Mouse (Mus musculus) liver, adult 2 months (tissue): ENCODE measurements at regions not wholly inside any gene's neighbourhood (a gene's known extent, or its start where the extent isn't known, plus 50 kb on each side); places are given as distances from the start of the nearest gene placed in this dataset.

Experiments
- DNase-seq: peaks from one replicate; pipeline ENCODE4 v3.0.0-alpha.2; 2011; ENCODE audit warnings: low read depth, low spot score; ENCODE audit errors: extremely low read depth
- H3K27ac ChIP-seq: fragments of 200-500 bp; replicated peaks from 2 replicates; pipeline ENCODE4 v1.5.1; 2012; ENCODE audit warnings: low read depth, mild to moderate bottlenecking, control low read depth, inconsistent platforms, low read length; ENCODE audit not compliant: insufficient read depth
- H3K27me3 ChIP-seq: fragments of 200-500 bp; 2 replicates; pipeline ENCODE4 v1.6.1; 2012; ENCODE audit warnings: mild to moderate bottlenecking, moderate library complexity, low read length, inconsistent platforms; ENCODE audit not compliant: control insufficient read depth, insufficient read depth
- H3K36me3 ChIP-seq: fragments of 200-500 bp; 2 replicates; pipeline ENCODE4 v1.6.1; 2012; ENCODE audit warnings: low read length, inconsistent platforms; ENCODE audit not compliant: control insufficient read depth, insufficient read depth
- H3K4me1 ChIP-seq: fragments of 200-500 bp; 2 replicates; pipeline ENCODE4 v1.6.1; 2011; ENCODE audit warnings: low read length; ENCODE audit not compliant: control insufficient read depth, insufficient read depth
- H3K4me3 ChIP-seq: fragments of 200-500 bp; 2 replicates; pipeline ENCODE4 v1.5.1; 2011; ENCODE audit warnings: low read depth, mild to moderate bottlenecking, control low read depth, low read length, moderate library complexity; ENCODE audit not compliant: insufficient read depth
- H3K79me2 ChIP-seq: fragments of 200-500 bp; 2 replicates; pipeline ENCODE4 v1.6.1; 2012; ENCODE audit warnings: inconsistent platforms, mild to moderate bottlenecking, low read length, moderate library complexity; ENCODE audit not compliant: control insufficient read depth, insufficient read depth
- H3K9ac ChIP-seq: fragments of 200-500 bp; 2 replicates; pipeline ENCODE4 v1.6.1; 2012; ENCODE audit warnings: low read depth, mild to moderate bottlenecking, control low read depth, inconsistent platforms, low read length
- CTCF ChIP-seq: fragments of 200-500 bp; IDR thresholded peaks from 2 replicates; pipeline ENCODE4 v1.5.1; 2011; ENCODE audit warnings: low read depth, low read length, control low read depth
- POLR2A ChIP-seq: fragments of 200-500 bp; IDR thresholded peaks from 2 replicates; pipeline ENCODE4 v1.6.1; 2011; ENCODE audit warnings: low read length, control low read depth; ENCODE audit not compliant: insufficient read depth; ENCODE audit errors: extremely low read depth
- WGBS: fragments of 180-500 bp; shearing (Covaris S2); methylation state at CpG from one replicate; pipeline ENCODE4 v1.1.7; 2018; 5-methylcytosine and 5-hydroxymethylcytosine counted together

DNA sequence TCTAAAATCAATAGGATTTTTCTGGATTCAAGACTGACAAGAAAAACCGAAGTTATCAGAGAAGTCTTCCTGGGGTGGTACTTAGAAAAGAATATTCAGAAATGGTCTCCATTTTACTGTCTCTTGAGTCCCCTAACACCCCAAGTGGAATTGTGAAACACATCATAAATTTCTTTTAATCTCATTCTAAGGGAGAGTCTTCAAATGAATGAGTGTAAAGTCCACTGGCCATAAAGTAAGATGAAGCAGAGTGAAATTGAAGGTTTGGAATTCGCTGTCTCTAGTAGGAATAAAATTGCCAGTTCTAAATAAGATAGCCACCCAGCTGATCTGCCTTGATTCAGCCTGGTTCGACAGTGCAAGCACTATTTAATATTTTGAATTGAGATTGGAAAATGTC lies 350.0 kb downstream of the Slc16a7 start:
- H3K4me3 ChIP-seq, result no peak overlapping the region
- 81% methylated on average over 3 of the region's 3 CpGs for WGBS
- no peak overlapping the region for H3K27ac ChIP-seq
- TF ChIP-seq POLR2A (no peak), CTCF (no peak)
- H3K36me3 ChIP-seq, result no peaks in the 10 kb centered on the region
- H3K4me1 ChIP-seq, result no peaks in the 10 kb centered on the region
- no peak for DNase-seq
- H3K9ac ChIP-seq, result no peak overlapping the region
- no peaks in the 10 kb centered on the region for H3K27me3 ChIP-seq
- no peaks in the 10 kb centered on the region for H3K79me2 ChIP-seq

DNA sequence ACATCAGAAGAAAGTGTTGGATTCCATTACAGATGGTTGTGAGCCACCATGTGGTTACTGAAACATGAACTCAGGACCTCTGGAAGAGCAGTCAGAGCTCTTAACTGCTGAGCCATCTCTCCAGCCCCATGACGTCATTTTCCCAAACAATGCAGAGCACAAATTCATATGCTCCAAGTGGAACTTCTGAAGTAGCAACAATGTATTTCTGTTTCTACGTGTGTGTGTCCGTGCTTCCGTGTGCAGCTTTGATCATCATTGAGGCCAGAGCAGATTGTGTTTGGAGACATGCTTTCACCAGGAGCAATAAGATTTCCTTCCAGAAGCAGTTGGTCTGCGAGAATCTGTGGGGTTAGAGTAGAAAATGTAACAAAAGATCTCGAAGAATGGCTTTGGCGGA lies 353.6 kb downstream of the Slc16a7 start:
- Histone ChIP-seq H3K27me3 (no peaks in the 10 kb centered on the region), H3K4me3 (no peak overlapping the region), H3K36me3 (no peaks in the 10 kb centered on the region), H3K79me2 (no peaks in the 10 kb centered on the region), H3K4me1 (no peaks in the 10 kb centered on the region), H3K9ac (no peak overlapping the region), H3K27ac (no peak overlapping the region)
- no peak for DNase-seq
- TF ChIP-seq POLR2A (no peak), CTCF (no peak)
- 87% methylated on average over 7 of the region's 7 CpGs for WGBS

DNA sequence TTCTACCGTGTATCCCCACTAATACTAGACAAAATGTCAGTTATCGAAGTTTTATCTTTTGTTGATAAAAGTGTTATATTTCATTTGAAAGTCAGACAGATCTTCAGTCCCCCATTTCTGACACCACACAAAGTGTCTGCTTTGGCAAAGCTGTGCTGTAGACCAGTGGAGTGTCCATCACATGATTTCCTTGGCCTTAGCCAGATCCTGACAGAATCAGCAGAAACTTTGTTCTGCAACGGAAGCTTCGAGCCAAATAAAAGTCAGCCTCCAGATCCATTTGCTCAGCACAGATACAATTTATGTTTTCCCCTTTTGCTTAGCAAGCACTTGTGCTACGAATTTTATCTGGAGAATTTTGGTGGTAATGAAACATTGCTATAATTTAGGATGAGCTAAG lies 360.9 kb downstream of the Slc16a7 start:
- TF ChIP-seq POLR2A, result no peak
- TF ChIP-seq CTCF, result no peak
- WGBS, result 71% methylated on average over 5 of the region's 5 CpGs

DNA sequence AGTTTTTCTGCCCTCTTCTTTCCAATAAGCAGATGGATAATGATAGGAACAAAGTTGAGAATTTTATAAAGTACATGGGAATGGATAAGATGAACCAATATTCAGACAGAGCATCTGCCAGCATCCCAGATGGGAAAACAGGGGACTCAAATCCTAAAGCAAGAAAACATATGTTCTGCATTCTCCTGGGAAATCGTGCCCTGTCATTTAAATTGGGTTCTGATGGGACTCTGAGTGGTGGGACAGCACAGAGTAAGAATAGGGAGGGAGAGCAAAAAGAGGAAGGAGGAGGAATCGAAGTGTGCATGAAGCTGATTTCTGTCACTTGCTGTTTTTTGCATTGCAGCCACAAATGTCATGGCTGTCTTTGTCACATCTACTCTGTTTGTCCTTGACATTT lies 362.4 kb downstream of the Slc16a7 start:
- Histone ChIP-seq H3K79me2 (no peaks in the 10 kb centered on the region), H3K4me1 (no peaks in the 10 kb centered on the region), H3K27me3 (no peaks in the 10 kb centered on the region), H3K9ac (no peak overlapping the region), H3K4me3 (no peak overlapping the region), H3K27ac (no peak overlapping the region), H3K36me3 (no peaks in the 10 kb centered on the region)
- DNase-seq, result no peak
- TF ChIP-seq POLR2A, result no peak
- TF ChIP-seq CTCF, result no peak
- 67% methylated on average over 2 of the region's 2 CpGs for WGBS

More for the DNA sequence above, 360.9 kb downstream of the Slc16a7 start:
- no peaks in the 10 kb centered on the region for H3K27me3 ChIP-seq
- no peak for DNase-seq
- H3K4me3 ChIP-seq, result no peak overlapping the region
- no peaks in the 10 kb centered on the region for H3K79me2 ChIP-seq
- H3K27ac ChIP-seq, result no peak overlapping the region
- no peaks in the 10 kb centered on the region for H3K36me3 ChIP-seq
- H3K4me1 ChIP-seq, result no peaks in the 10 kb centered on the region
- H3K9ac ChIP-seq, result no peak overlapping the region
